Mouse (Mus musculus) liver, embryonic 14.5 days (tissue): ENCODE measurements around the gene BC107364.

Source experiments
- CTCF ChIP-seq: IDR thresholded peaks from 2 replicates; pipeline ENCODE4 v1.5.1; 2016; ENCODE audit warnings: antibody characterized with exemption, low read depth, control low read depth
- EP300 ChIP-seq: IDR thresholded peaks from 2 replicates; pipeline ENCODE4 v1.6.1; 2016; ENCODE audit warnings: antibody characterized with exemption, low read depth

- TF ChIP-seq EP300, result no peak
- TF ChIP-seq CTCF, result no peak
Measured at GRCm38 (mm10) chr3:96429819-96430132, 22.3 kb downstream of the BC107364 start.
